Mouse (Mus musculus) R1 (cell line): Measurements from ENCODE around the gene Rps6ka2.
"Not testable (repeated sequence)": the region's sequence is repeated elsewhere in the genome, so short reads cannot be mapped to it uniquely, and the experiment has no call there.

Experiments
- DNase-seq: peaks from one replicate; pipeline ENCODE4 v3.0.0-alpha.2; 2018; ENCODE audit warnings: low read depth, low spot score

The Rps6ka2 gene

GRCm38 (mm10) chr17:7169627-7170303, at the start of gene Rps6ka2:
Rps6ka2 (plus strand) TSS chr17:7170115.
- DNase-seq, result peak; percentile 99

GRCm38 (mm10) chr17:7120835-7121234, 49.1 kb upstream of the Rps6ka2 start:
- not testable (repeated sequence) for DNase-seq

GRCm38 (mm10) chr17:7122554-7122953, 47.4 kb upstream of the Rps6ka2 start:
- not testable (repeated sequence) for DNase-seq

- not testable (repeated sequence) for DNase-seq
Observed at GRCm38 (mm10) chr17:7126475-7126874, 43.4 kb upstream of the Rps6ka2 start.

GRCm38 (mm10) chr17:7134002-7134401, 35.9 kb upstream of the Rps6ka2 start:
- DNase-seq, result not testable (repeated sequence)

GRCm38 (mm10) chr17:7135277-7135676, 34.6 kb upstream of the Rps6ka2 start:
- DNase-seq, result peak; percentile 32

GRCm38 (mm10) chr17:7138186-7138925, 31.6 kb upstream of the Rps6ka2 start:
- peak; percentile 18 for DNase-seq

GRCm38 (mm10) chr17:7140399-7141174, 29.3 kb upstream of the Rps6ka2 start:
- no peak for DNase-seq

- DNase-seq, result no peak
Observed at GRCm38 (mm10) chr17:7142367-7142766, 27.5 kb upstream of the Rps6ka2 start.

- no peak for DNase-seq
Observed at GRCm38 (mm10) chr17:7143885-7144518, 25.9 kb upstream of the Rps6ka2 start.

- no peak for DNase-seq
Observed at GRCm38 (mm10) chr17:7145373-7146058, 24.4 kb upstream of the Rps6ka2 start.

- DNase-seq, result no peak
Observed at GRCm38 (mm10) chr17:7146479-7146878, 23.4 kb upstream of the Rps6ka2 start.

- DNase-seq, result no peak
Observed at GRCm38 (mm10) chr17:7147920-7148321, 22.0 kb upstream of the Rps6ka2 start.

GRCm38 (mm10) chr17:7149328-7150195, 20.4 kb upstream of the Rps6ka2 start:
- DNase-seq, result no peak

- no peak for DNase-seq
Observed at GRCm38 (mm10) chr17:7151446-7152100, 18.3 kb upstream of the Rps6ka2 start.

- no peak for DNase-seq
Observed at GRCm38 (mm10) chr17:7152662-7153061, 17.3 kb upstream of the Rps6ka2 start.

- no peak for DNase-seq
Observed at GRCm38 (mm10) chr17:7163955-7164354, 6.0 kb upstream of the Rps6ka2 start.

GRCm38 (mm10) chr17:7165524-7165923, 4.4 kb upstream of the Rps6ka2 start:
- DNase-seq, result no peak

GRCm38 (mm10) chr17:7168961-7169626, 821 bp upstream of the Rps6ka2 start:
- no peak for DNase-seq
